Mouse (Mus musculus): ENCODE data around the gene Btbd9.

DNA sequence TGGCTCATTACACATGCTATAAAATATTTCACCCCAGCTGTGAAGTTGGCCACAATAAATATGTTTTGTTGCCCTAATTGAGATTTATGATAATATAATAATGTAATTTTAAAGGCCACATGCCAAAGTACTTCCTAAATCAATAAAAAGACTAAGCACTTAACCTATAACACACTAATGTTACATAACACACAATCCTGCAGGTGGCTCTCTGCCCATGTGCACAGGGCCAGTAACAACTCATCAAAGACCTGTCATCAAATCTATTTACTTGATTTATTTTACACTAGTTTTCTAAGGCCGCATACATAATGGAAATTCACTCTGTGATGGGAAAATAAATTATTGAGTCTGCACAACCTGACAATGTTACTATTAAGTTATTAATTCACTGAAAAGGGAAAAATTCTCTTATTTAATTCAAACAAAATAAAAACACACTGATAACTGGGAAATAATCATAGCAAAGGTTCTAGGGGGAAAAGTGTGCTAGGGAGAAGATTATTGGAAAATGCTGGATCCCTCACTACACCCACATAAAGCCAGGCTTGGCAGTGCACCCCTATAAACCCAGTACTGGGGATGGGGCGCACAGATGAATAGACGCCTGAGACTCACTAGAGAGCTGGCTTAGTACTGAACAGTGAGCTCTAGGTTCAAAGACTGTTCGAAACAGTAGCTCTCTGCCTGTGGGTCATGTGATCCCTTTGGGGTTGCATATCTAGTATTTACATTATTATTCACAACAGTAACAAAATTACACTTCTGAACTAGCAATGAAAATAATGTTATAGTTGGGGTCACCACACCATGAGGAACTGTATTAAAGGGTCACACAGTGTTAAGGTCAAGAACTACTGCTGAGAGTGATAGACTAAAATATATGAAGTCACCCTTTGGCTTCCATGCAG lies 23.0 kb downstream of the Btbd9 start:
- TF ChIP-seq ZC3H11A (IDR thresholded peaks at IDR 0.05; ENCODE audit: borderline replicate concordance, low read depth, low read length) = no peak
- no peak for TF ChIP-seq HCFC1 (IDR thresholded peaks at IDR 0.05; ENCODE audit: borderline replicate concordance, insufficient read depth, low read length)
- TF ChIP-seq CHD2 (IDR thresholded peaks at IDR 0.05; ENCODE audit: low read depth, low read length) = no peak
- no peak for TF ChIP-seq MAFK (IDR thresholded peaks at IDR 0.05; ENCODE audit: insufficient read depth, low read depth, low read length)
- no peak for TF ChIP-seq ZNF384 (IDR thresholded peaks at IDR 0.05; ENCODE audit: low read depth, low read length)
